28 mouse cellular contexts compared by ENCODE assay signal in genomic region chr11:55148461-55148860, GRCm38 (mm10). TPM values are rescaled to one million over a fixed set of nuclear protein-coding genes. Genes with fewer than 3 reads are reported as not detected.
A peak's percentile ranks its signal among the peaks of the same experiment; 100 is the strongest.
DNase-seq lines count a peak whose midpoint lies in the region; ATAC-seq and TF ChIP-seq lines count a peak whose summit lies in the region.
"Had no signal": no experiment of that assay in that cellular context is flagged by ENCODE, and none has a peak within 500 bp of the region (broad histone marks: within the 10 kb centered on the region; RNA-seq: fewer than 3 reads in every experiment).

No protein-coding gene starts in this region.

- no peaks in the 10 kb centered on the region for H3K27me3 ChIP-seq in testis, adult 2 months (ENCODE audit: control insufficient read depth, insufficient read depth, low read length)
- H3K27me3 ChIP-seq in splenic B cell, adult 2 months (ENCODE audit: control insufficient read depth, insufficient read depth, low read length, poor library complexity, severe bottlenecking), result no peaks in the 10 kb centered on the region
- H3K27me3 ChIP-seq: hindbrain, embryonic 12.5 days; kidney, embryonic 15.5 days; limb, embryonic 13.5 days; stomach, embryonic 15.5 days had no signal

- intact Hi-C loops in left cerebral cortex, postnatal 14 days (cut with DNase I), result no loop called here

- no peaks in the 10 kb centered on the region for H3K36me3 ChIP-seq in testis, adult 2 months (ENCODE audit: control insufficient read depth, insufficient read depth, low read length)
- no peaks in the 10 kb centered on the region for H3K36me3 ChIP-seq in splenic B cell, adult 2 months (ENCODE audit: control insufficient read depth, insufficient read depth, low read length, poor library complexity, severe bottlenecking)
- H3K36me3 ChIP-seq: forebrain, embryonic 12.5 days; G1E; hindbrain, embryonic 12.5 days; kidney, embryonic 15.5 days; limb, embryonic 13.5 days; stomach, embryonic 15.5 days had no signal

- no peak for TF ChIP-seq CTCF in testis, adult 2 months (IDR thresholded peaks at IDR 0.05; ENCODE audit: control insufficient read depth, insufficient read depth, insufficient replicate concordance, low read depth, low read length)

- TF ChIP-seq POLR2A in testis, adult 2 months (IDR thresholded peaks at IDR 0.05; ENCODE audit: control insufficient read depth, low read depth, low read length), result no peak

- no peak for DNase-seq in testis, postnatal 10 days (ENCODE audit: low spot score)
- DNase-seq in splenic B cell, adult 2 months (ENCODE audit: low read depth, low spot score), result peak; percentile 54
- no peak for DNase-seq in adrenal gland, postnatal 14 days
- no peak for DNase-seq in left cerebral cortex, postnatal 14 days (ENCODE audit: low spot score in 2 of 2)
- DNase-seq: cerebellum, adult 9-10 months; heart, adult 2 months; midbrain, embryonic 14.5 days had no signal

- no peak overlapping the region for H3K27ac ChIP-seq in testis, adult 2 months (ENCODE audit: control insufficient read depth, insufficient read depth, low read depth, low read length)
- H3K27ac ChIP-seq: forebrain, embryonic 12.5 days; heart, adult 2 months; hindbrain, embryonic 12.5 days; kidney, embryonic 15.5 days; limb, embryonic 13.5 days; liver, embryonic 14.5 days; stomach, embryonic 15.5 days had no signal

- peak; percentile 85 for ATAC-seq in CD4-positive, CD25-positive, alpha-beta regulatory T cell, adult 4 months
- ATAC-seq in granulocyte monocyte progenitor cell, adult 5-6 weeks (replicated peaks; ENCODE audit: poor library complexity, severe bottlenecking), result peak; percentile 59
- ATAC-seq: intestine, embryonic 16.5 days had no signal

- H3K4me3 ChIP-seq in testis, adult 2 months (ENCODE audit: control insufficient read depth, low read depth, low read length), result peak overlapping the region; percentile 41
- H3K4me3 ChIP-seq: forebrain, embryonic 12.5 days; heart, adult 2 months; hindbrain, embryonic 12.5 days; kidney, embryonic 15.5 days; limb, embryonic 13.5 days; stomach, embryonic 15.5 days had no signal

- H3K4me1 ChIP-seq in testis, adult 2 months (ENCODE audit: control insufficient read depth, insufficient read depth, low read length), result peaks cover 2% of the 10 kb centered on the region; the same call in 1 of the 2 replicates
- H3K4me1 ChIP-seq: forebrain, embryonic 12.5 days; hindbrain, embryonic 12.5 days; kidney, embryonic 15.5 days; limb, embryonic 13.5 days; stomach, embryonic 15.5 days had no signal

RNA-seq across cellular contexts. Expression of gene Slc36a3, which starts 3.0 kb away (rescaled TPM):
- polyA plus RNA-seq in testis, adult 2 months (2012; rRNA removed), result 87.6 and 103 TPM in 2 replicates
- polyA plus RNA-seq in CD4-positive, CD25-positive, alpha-beta regulatory T cell, adult 4 months (2017; shearing (Covaris generic)), result under 1 TPM; 0.36 to 0.58 TPM
- not detected in 2 replicates for total RNA-seq in granulocyte monocyte progenitor cell, adult 5-6 weeks (2014; fragmentation: Nextera tagmentation)
- total RNA-seq in granulocyte monocyte progenitor cell, adult 5-6 weeks (2017), result not detected in 2 replicates
- not detected in 2 replicates for total RNA-seq in adrenal gland, postnatal 14 days (2021)
- not detected for total RNA-seq in left cerebral cortex, postnatal 14 days (2021)
- total RNA-seq: adrenal gland, postnatal 4 days; gastrocnemius, adult 8-10 months; heart, adult 2 months; layer of hippocampus, postnatal 14 days; left cerebral cortex, postnatal 10 days had no signal
- polyA plus RNA-seq: cortical plate, adult 2 months; embryonic facial prominence, embryonic 11.5 days; forebrain, embryonic 12.5 days; G1E; heart, adult 2 months; heart, postnatal 0 days; hindbrain, embryonic 12.5 days; intestine, embryonic 16.5 days; kidney, embryonic 15.5 days; limb, embryonic 13.5 days; liver, embryonic 14.5 days; lung, embryonic 16.5 days; midbrain, embryonic 14.5 days; neural tube, embryonic 14.5 days had no signal

RNA-seq across cellular contexts. Expression of gene Slc36a2, which starts 36.4 kb away (rescaled TPM):
- 0.56 and 0.65 TPM in 2 replicates for polyA plus RNA-seq in testis, adult 2 months (2012; rRNA removed)
- not detected for polyA plus RNA-seq in CD4-positive, CD25-positive, alpha-beta regulatory T cell, adult 4 months (2017; shearing (Covaris generic))
- total RNA-seq in granulocyte monocyte progenitor cell, adult 5-6 weeks (2014; fragmentation: Nextera tagmentation), result 6.5 and 7.6 TPM in 2 replicates
- total RNA-seq in granulocyte monocyte progenitor cell, adult 5-6 weeks (2017), result 1.9 and 2.8 TPM in 2 replicates
- 176 and 200 TPM in 2 replicates for total RNA-seq in adrenal gland, postnatal 14 days (2021)
- total RNA-seq in left cerebral cortex, postnatal 14 days (2021), result under 1 TPM; 0.26 to 0.42 TPM
- polyA plus RNA-seq: C2C12; forebrain, embryonic 12.5 days; G1E had no signal

RNA-seq across cellular contexts. Expression of gene Gm2a, which starts 50.5 kb away (rescaled TPM):
- polyA plus RNA-seq in testis, adult 2 months (2012; rRNA removed), result 115 and 137 TPM in 2 replicates
- polyA plus RNA-seq in CD4-positive, CD25-positive, alpha-beta regulatory T cell, adult 4 months (2017; shearing (Covaris generic)), result 100 to 1,000 TPM; 162 to 185 TPM
- 84.3 and 86.4 TPM in 2 replicates for total RNA-seq in granulocyte monocyte progenitor cell, adult 5-6 weeks (2014; fragmentation: Nextera tagmentation)
- 61.3 and 72.4 TPM in 2 replicates for total RNA-seq in granulocyte monocyte progenitor cell, adult 5-6 weeks (2017)
- total RNA-seq in adrenal gland, postnatal 14 days (2021), result 104 and 106 TPM in 2 replicates
- total RNA-seq in left cerebral cortex, postnatal 14 days (2021), result 10 to 100 TPM; 48.6 to 49.2 TPM
- polyA plus RNA-seq: G1E had no signal

RNA-seq across cellular contexts. Expression of gene Slc36a1, which starts 55.7 kb away (rescaled TPM):
- polyA plus RNA-seq in testis, adult 2 months (2012; rRNA removed), result 15.2 and 18.1 TPM in 2 replicates
- 1 to 10 TPM; 2.5 to 2.9 TPM for polyA plus RNA-seq in CD4-positive, CD25-positive, alpha-beta regulatory T cell, adult 4 months (2017; shearing (Covaris generic))
- 52.6 and 53.3 TPM in 2 replicates for total RNA-seq in granulocyte monocyte progenitor cell, adult 5-6 weeks (2014; fragmentation: Nextera tagmentation)
- 11.4 and 12.9 TPM in 2 replicates for total RNA-seq in granulocyte monocyte progenitor cell, adult 5-6 weeks (2017)
- total RNA-seq in adrenal gland, postnatal 14 days (2021), result 19.3 and 23.0 TPM in 2 replicates
- total RNA-seq in left cerebral cortex, postnatal 14 days (2021), result 10 to 100 TPM; 71.8 to 77.3 TPM

Comparison
In these comparisons a context has a peak if more than half of its experiments do, and no peak if none do; other contexts are left out.
1. RNA of gene Slc36a2, which starts 36.4 kb away (total RNA-seq): 176 to 200 TPM in adrenal gland, postnatal 14 days; 1.9 to 7.6 TPM in granulocyte monocyte progenitor cell, adult 5-6 weeks and 0.26 to 0.42 TPM in left cerebral cortex, postnatal 14 days; every median in the first group is over 10 times any median in the second.